Mouse (Mus musculus) neural tube, embryonic 14.5 days (tissue): Measurements from ENCODE around the gene Card19. TPM values are rescaled to one million over a fixed set of nuclear protein-coding genes. Genes with fewer than 3 reads are reported as not detected.

Source experiments
- ATAC-seq: fragments of 200-750 bp; cut with Nextera tagmentation; 2 replicates; pipeline ENCODE4 v1.8.0; 2017; ENCODE audit warnings: low read depth, mild to moderate bottlenecking, moderate TSS enrichment, moderate library complexity
- H3K27ac ChIP-seq: fragments of 300-500 bp; sonication (generic); 2 replicates; pipeline ENCODE4 v1.5.1; 2014; ENCODE audit warnings: low read depth, mild to moderate bottlenecking, control low read depth, low read length, moderate library complexity, mixed read lengths
- H3K27me3 ChIP-seq: fragments of 300-500 bp; sonication (generic); 2 replicates; pipeline ENCODE4 v1.6.1; 2014; ENCODE audit warnings: low read length; ENCODE audit not compliant: control insufficient read depth, insufficient read depth
- H3K36me3 ChIP-seq: fragments of 300-500 bp; sonication (generic); 2 replicates; pipeline ENCODE4 v1.6.1; 2014; ENCODE audit warnings: low read length, mixed read lengths; ENCODE audit not compliant: control insufficient read depth, insufficient read depth
- H3K4me1 ChIP-seq: fragments of 300-500 bp; sonication (generic); 2 replicates; pipeline ENCODE4 v1.6.1; 2014; ENCODE audit warnings: low read length; ENCODE audit not compliant: control insufficient read depth, insufficient read depth
- H3K4me2 ChIP-seq: fragments of 300-500 bp; sonication (generic); 2 replicates; pipeline ENCODE4 v1.6.1; 2014; ENCODE audit warnings: mild to moderate bottlenecking, low read depth, low read length, control low read depth
- H3K4me3 ChIP-seq: fragments of 300-500 bp; sonication (generic); 2 replicates; pipeline ENCODE4 v1.5.1; 2014; ENCODE audit warnings: low read depth, low read length, control low read depth, mixed read lengths
- H3K9ac ChIP-seq: fragments of 300-500 bp; sonication (generic); replicated peaks from 2 replicates; pipeline ENCODE4 v1.6.1; 2014; ENCODE audit warnings: low read depth, mild to moderate bottlenecking, control low read depth, low read length, mixed read lengths
- H3K9me3 ChIP-seq: fragments of 300-500 bp; sonication (generic); 2 replicates; pipeline ENCODE4 v1.6.1; 2016; ENCODE audit warnings: low read length; ENCODE audit not compliant: control insufficient read depth
- WGBS: fragments of 180-500 bp; shearing (Covaris S2); extraction: QIAGEN DNeasy Blood & Tissue Kit; methylation state at CpG from one replicate; pipeline ENCODE4 v1.1.7; 2014; 5-methylcytosine and 5-hydroxymethylcytosine counted together
- polyA plus RNA-seq: library from polyadenylated mRNA; unstranded; fragments of >200 nt; fragmentation: Nextera tagmentation; extraction: Ambion mirVana; gene quantifications from 2 replicates; pipeline ENCODE4 v1.2.1, GENCODE M21; 2014

Gene Card19
- polyA plus RNA-seq, 1 experiment from 2014 or later = 35.7 TPM

DNA sequence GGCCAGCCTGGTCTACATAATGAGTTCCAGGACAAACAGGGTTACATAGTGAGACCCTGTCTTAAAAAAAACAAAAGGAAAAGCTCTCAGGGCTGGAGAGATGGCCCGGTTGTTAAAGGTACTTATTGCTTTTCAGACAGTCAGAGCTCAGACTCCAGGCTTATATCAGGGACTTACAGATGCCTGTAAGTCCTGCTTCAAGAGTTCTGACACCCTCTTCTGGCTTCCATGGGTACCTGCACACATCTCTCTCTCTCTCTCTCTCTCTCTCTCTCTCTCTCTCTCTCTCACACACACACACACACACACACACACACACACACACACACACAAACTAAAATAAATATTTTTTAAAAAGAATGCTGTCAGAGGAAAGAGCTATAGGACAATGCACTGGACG is 54.6 kb downstream of the Card19 start:
- ATAC-seq = no peak
- H3K4me2 ChIP-seq = no peak overlapping the region
- no peak overlapping the region for H3K27ac ChIP-seq
- H3K27me3 ChIP-seq = no peaks in the 10 kb centered on the region
- H3K36me3 ChIP-seq = no peaks in the 10 kb centered on the region
- H3K4me1 ChIP-seq = no peaks in the 10 kb centered on the region
- 68% methylated on average over 2 of the region's 2 CpGs for WGBS
- no peak overlapping the region for H3K4me3 ChIP-seq
- no peak overlapping the region for H3K9ac ChIP-seq
- no peaks in the 10 kb centered on the region for H3K9me3 ChIP-seq

DNA sequence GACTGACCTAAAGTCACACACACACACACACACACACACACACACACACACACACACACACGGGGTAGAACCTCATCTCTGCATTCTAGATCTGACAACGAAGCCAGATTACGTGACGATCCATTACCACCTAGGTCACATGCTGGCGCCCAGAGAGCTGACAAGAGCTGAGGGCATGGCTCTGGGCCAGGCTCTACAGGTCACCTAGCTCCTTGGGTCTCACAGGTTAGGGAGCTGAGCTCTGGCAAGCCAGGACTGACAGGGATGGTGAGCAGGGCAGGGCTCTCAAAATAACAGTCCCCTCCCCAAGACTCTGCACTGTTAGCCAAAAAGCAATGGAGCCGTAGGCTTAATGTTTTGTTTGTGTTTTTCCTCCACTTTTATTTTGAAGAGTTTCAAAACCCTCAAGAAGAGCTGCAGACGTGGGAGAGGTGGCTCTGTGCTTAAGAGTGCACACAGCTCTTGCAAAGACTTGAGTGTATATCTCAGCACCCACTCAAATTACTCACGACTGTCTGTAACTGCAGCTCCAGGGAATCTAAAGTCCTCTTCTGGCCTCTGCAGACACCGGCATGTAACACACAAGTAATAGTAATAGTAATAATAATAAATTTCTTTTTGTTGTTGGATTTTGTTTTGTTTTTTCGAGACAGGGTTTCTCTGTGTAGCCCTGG is 57.7 kb downstream of the Card19 start:
- Histone ChIP-seq H3K36me3 (no peaks in the 10 kb centered on the region), H3K4me1 (no peaks in the 10 kb centered on the region), H3K4me3 (no peak overlapping the region), H3K27me3 (no peaks in the 10 kb centered on the region), H3K27ac (no peak overlapping the region), H3K4me2 (no peak overlapping the region), H3K9me3 (no peaks in the 10 kb centered on the region), H3K9ac (no peak overlapping the region)
- ATAC-seq = no peak
- 82% methylated on average over 10 of the region's 10 CpGs for WGBS

DNA sequence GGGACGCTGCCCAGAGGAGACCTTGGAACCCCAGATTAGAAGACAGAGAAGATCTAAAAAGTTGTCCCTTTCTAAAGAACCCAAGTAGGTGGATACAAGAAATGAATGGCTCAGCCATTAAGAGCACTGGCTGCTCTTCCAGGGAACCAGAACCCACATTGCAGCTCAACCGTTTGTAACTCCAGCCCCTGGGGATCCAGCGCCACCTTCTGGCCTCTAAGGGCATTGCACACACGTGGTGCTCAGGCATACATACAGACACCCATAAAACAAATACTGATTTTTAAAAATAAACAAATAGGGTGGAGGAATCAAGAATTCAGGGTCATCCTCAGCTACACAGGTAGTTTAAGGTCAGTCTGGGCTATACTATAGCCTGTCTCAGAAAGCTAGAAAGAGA is 59.2 kb downstream of the Card19 start:
- no peak for ATAC-seq
- Histone ChIP-seq H3K4me2 (no peak overlapping the region), H3K36me3 (no peaks in the 10 kb centered on the region), H3K27me3 (no peaks in the 10 kb centered on the region), H3K4me3 (no peak overlapping the region), H3K9me3 (no peaks in the 10 kb centered on the region), H3K9ac (no peak overlapping the region), H3K4me1 (no peaks in the 10 kb centered on the region), H3K27ac (no peak overlapping the region)
- 84% methylated on average over 4 of the region's 4 CpGs for WGBS

DNA sequence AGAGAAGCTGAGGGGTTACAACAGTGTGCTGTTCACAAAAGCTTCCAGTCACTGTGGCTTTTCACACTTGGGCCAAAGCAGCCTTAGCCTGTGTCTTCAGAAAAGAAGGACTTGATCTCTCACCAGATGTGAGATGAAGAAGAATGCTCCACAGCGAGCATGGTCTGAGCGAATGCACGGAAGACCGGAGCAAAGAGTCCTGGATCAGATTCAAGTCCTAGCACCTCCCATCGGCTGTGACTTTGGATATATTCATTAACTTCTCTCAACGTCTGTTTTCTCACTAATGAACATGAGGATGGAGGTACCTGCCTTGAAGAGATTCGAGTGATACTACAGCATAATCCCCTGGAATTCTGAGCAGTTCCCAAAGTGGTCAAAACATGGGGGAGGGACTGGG is 61.2 kb downstream of the Card19 start:
- Histone ChIP-seq H3K36me3 (no peaks in the 10 kb centered on the region), H3K27ac (no peak overlapping the region), H3K9me3 (no peaks in the 10 kb centered on the region), H3K9ac (no peak overlapping the region), H3K4me2 (no peak overlapping the region), H3K4me1 (no peaks in the 10 kb centered on the region), H3K4me3 (no peak overlapping the region), H3K27me3 (no peaks in the 10 kb centered on the region)
- 73% methylated on average over 7 of the region's 7 CpGs for WGBS
- no peak for ATAC-seq

DNA sequence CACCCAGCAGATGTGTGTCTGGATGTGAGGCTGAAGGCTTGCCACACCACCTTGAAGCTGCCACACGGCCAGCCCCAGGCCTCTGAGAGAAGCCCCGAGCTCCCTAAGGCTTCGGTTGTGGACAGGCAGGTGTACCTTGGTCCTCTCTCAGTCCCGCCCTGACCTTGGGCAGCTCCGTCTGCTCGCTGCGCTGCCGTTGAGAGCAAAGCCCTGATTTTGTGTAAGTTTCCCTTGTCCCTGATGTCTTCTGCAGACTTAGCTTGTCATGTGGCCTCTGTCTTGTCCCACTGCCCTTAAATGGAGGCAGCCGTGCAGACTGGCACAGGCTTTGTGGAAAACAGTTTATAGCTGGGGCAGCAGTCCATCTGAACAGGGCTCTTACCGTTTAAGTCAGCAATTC is 61.8 kb downstream of the Card19 start:
- H3K9me3 ChIP-seq = no peaks in the 10 kb centered on the region
- H3K36me3 ChIP-seq = no peaks in the 10 kb centered on the region
- H3K27ac ChIP-seq = no peak overlapping the region
- H3K27me3 ChIP-seq = no peaks in the 10 kb centered on the region
- no peak for ATAC-seq
- no peak overlapping the region for H3K9ac ChIP-seq
- H3K4me1 ChIP-seq = no peaks in the 10 kb centered on the region
- no peak overlapping the region for H3K4me2 ChIP-seq
- 80% methylated on average over 10 of the region's 10 CpGs for WGBS
- no peak overlapping the region for H3K4me3 ChIP-seq

Other genes starting within 250 kb of the Card19 start
- gene Fam120a, start 248.0 kb downstream of the Card19 start, polyA plus RNA-seq = 16.5 and 18.4 TPM in 2 replicates
- 26.5 and 33.1 TPM in 2 replicates for gene Wnk2, start 68.0 kb downstream of the Card19 start, polyA plus RNA-seq
- 29.0 and 34.8 TPM in 2 replicates for gene Ninj1, start 28.6 kb downstream of the Card19 start, polyA plus RNA-seq
- gene Susd3, start 32.7 kb upstream of the Card19 start, polyA plus RNA-seq = 0.56 and 0.91 TPM in 2 replicates
- gene Fgd3, start 104.3 kb upstream of the Card19 start, polyA plus RNA-seq = 2.2 and 2.4 TPM in 2 replicates
- 27.6 and 38.6 TPM in 2 replicates for gene Bicd2, start 125.5 kb upstream of the Card19 start, polyA plus RNA-seq
- 14.8 and 15.8 TPM in 2 replicates for gene Ippk, start 205.2 kb upstream of the Card19 start, polyA plus RNA-seq